Mouse (Mus musculus): ENCODE measurements around the gene Zfp566.
A peak's percentile ranks its signal among the peaks of the same experiment; 100 is the strongest.

Gene Zfp566

GRCm38 (mm10) chr7:30090092-30090969 is at the start of gene Zfp566, which contains the start of gene Gm26920:
Gene Zfp566, minus strand, starts transcription at chr7:30090527.
Gene Gm26920, minus strand, starts transcription at chr7:30090410.
- DNase-seq (ENCODE audit: low read depth): peak; percentile 99

- DNase-seq (ENCODE audit: low read depth): no peak
Measured at GRCm38 (mm10) chr7:30136826-30137225, 46.5 kb upstream of the Zfp566 start.

DNA sequence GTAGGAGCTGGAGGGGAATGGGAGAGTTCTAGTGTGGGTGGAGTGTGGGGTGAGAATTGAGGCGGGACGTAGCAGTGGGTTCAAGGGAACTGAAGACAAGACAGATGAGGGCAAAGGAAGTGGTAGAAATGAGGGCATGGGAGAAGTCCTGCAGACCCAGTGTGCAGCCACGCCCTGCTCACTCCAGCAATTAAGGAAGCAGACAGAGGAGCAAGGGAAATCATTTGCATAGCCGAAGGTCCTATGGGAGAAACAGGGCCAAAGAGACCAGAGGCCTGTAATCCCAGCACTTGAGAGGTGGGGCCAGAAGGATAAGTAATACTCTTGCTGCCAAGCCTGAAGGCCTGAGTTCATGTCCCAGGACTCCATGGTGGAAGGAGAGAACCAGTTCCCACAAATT is 42.1 kb upstream of the Zfp566 start:
- no peak for DNase-seq (ENCODE audit: low read depth)

DNA sequence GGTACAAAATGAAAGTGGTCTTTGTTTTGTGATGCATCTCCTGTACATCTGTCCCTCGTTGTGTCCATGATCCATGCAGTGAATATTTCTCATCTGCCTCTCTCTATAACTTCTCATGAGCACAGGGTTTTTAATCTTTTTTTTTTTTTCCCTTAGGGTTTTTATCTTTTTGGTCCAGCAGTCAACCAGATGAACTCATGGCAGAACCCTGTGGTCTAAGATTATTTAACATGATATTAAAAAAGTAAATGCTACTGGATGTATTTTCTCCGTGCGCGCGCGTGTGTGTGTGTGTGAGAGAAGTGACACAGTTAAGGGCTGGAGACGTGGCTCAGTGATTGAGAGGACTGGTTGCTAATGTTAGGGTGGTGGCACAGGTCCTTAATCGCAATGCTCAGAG is 39.6 kb upstream of the Zfp566 start:
- DNase-seq (ENCODE audit: low read depth): no peak

- DNase-seq (ENCODE audit: low read depth): peak; percentile 52
Measured at GRCm38 (mm10) chr7:30122188-30122530, 31.8 kb upstream of the Zfp566 start.

- DNase-seq (ENCODE audit: low read depth): peak; percentile 82
Measured at GRCm38 (mm10) chr7:30121308-30122187, 31.2 kb upstream of the Zfp566 start, which contains the start of gene Zfp382. Gene Zfp382, plus strand, starts transcription at chr7:30121942.

DNA sequence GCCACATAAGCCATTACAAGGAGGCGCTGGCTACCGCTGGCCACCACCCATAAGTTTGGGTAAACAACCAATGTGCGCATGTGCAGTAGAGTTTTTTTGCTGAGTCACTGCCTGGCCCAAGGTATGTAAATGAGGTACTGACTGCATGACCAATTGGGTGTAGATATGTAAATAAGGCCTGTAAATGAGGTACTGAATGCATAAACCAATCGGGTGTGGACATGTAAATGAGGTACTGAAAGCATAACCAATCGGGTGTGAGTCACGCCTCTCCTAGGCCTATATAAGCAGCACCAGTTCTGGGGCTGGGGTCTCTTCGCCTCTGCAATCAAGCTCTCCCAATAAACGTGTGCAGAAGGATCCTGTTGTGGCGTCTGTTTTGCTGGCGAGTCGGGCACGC is 27.6 kb upstream of the Zfp566 start:
- peak; percentile 54 for DNase-seq (ENCODE audit: low read depth)

DNA sequence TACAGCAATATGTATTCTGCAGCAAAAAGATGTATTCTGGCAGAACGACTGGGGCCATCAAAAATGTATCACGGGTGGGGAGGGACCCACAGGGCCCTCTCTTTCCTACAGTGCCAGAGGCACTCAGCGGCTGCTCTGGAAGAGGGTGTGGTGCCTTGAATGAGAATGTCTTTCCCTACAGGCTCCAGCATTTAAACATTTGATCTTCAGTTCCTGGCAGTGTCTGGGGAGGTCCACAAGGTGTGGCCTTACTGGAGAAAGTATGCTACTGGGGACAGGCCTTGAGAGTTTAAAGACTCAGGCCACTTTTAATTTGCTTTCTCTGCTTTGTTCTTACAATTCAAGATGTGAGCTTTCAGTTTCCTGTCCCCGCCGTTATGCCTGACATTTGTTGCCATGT is 25.7 kb upstream of the Zfp566 start:
- DNase-seq (ENCODE audit: low read depth): no peak

- DNase-seq (ENCODE audit: low read depth): no peak
Measured at GRCm38 (mm10) chr7:30099297-30099696, 9.0 kb upstream of the Zfp566 start.

GRCm38 (mm10) chr7:30095551-30096125 is 5.3 kb upstream of the Zfp566 start:
- DNase-seq (ENCODE audit: low read depth): peak; percentile 43

DNA sequence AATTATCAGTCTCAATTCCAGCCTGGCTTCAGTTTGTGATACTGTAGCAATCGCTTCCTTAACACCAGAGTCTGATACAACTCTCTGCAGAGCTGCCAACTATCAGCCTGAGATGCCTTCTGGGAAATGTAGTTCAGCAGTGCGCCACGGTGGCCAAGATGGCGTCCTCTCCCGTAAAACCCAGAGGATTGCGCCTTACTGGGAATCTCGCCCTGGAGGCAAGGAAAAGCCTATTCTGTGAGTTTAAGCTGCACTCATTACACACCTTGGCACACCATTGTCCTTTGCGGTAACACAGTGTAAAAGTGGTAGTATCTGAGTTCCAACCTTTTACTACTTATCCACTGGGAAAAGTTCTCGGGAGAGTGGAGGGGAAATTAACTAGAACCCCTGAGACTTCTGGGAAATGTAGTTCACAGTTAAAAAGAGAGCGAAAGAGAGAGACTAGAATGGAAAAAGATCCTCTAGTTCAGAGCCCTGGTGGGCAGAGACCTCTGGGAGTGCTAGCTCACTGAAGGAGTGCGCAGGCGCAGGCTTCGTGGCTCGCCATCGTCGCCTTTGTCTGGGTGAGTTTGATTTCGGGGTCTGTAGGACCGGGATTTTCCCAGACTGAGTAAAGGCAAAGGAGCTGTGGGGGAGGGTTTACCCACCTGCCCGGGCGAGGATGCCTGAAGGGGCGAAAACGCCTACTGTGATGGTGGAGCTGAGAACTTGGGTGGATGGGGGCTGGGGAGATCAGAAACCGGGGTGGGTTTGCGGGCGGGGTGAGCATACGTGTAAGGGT is 4.5 kb upstream of the Zfp566 start, which contains the start of gene Zfp260:
Zfp260 (plus strand) TSS at position 132 of the 784 bp plus-strand sequence.
- DNase-seq (ENCODE audit: low read depth): peak; percentile 97

- DNase-seq (ENCODE audit: low read depth): no peak
Measured at GRCm38 (mm10) chr7:30093918-30094415, 3.6 kb upstream of the Zfp566 start.

DNA sequence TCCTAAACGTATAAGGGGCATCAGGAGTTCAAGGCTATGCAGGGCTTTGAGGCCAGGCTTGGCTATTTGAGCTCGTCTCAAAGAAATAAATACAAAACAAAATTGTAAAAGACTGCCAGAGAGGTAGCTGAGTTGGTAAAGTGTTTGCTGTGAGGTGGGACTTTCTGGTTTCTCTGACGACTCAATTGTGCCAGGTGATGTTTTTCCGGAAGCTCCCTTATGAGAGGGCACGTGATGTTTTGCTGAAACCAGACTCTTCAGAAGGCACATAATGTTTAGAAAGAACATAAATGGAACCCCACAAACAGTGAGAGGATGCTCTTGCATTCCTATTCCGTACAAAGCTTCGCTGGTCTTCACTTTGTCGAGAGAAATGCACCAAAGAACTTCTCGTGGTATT is 2.3 kb upstream of the Zfp566 start:
- no peak for DNase-seq (ENCODE audit: low read depth)

GRCm38 (mm10) chr7:30090970-30091585 is 751 bp upstream of the Zfp566 start:
- peak; percentile 84 for DNase-seq (ENCODE audit: low read depth)

- no peak for DNase-seq (ENCODE audit: low read depth)
Measured at GRCm38 (mm10) chr7:30089405-30089804, 922 bp downstream of the Zfp566 start.

DNA sequence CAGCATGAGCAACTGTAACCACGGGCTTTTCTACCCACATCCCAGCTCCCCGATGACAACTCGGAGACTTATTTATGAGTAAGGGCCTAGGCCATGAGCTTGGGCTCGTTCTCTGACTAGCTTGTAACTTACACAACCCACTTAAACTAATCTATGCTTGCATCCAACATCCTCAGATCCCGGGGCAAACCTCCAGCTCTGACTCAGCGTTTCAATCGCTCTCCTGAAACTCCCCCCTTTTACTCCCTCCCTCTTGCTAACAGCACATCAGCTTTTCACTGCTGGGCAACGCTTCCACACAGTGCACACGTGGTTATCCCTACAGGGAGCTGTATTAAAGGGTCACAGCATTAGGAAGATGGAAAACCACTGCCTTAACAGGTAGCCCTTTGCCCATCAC is 3.8 kb downstream of the Zfp566 start:
- DNase-seq (ENCODE audit: low read depth): peak; percentile 76

DNA sequence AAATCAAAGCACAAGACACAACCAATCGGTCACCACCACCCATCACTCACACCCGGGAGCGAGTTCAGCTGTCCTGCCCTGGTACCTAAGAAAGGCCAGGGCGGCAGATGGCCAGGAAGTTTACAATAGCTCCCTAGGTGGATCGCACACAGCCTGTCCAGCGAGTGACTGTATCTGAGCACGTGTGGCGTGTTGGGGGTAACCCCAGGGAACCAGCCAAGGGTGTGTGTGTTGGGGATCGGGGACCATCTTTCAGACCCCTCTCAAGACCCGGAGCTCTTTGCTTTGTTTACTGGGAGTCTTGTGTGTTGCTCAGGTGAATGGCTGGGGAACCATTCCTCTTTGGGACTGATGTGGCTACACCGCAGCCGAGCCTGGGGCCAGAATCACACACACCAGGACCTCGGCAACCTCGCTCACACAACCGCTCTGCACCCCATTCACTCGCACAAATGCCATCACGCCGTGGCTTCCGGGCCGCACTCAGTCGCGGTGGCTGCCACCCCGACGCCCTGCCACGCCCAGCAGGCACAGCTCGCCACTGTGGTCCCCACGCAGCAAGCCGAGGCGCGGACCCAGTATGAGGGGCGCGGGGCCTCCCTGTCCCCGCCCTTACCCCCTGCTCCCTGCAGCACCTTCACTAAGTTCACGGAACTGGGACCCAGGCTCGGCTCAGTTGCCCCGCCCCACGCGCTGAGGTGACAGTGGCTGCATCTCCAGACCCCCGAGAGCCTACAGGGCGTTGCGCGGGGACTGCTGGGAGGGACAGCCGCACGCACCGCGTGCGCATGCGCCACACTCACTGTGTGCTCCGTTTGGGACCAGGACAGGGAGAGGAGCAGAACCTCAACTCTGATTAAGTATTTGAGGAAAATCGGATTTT is 17.9 kb downstream of the Zfp566 start, which contains the start of gene Zfp82:
Zfp82 (minus strand) TSS at position 755 of the 883 bp plus-strand sequence.
- DNase-seq (ENCODE audit: low read depth): peak; percentile 71

DNA sequence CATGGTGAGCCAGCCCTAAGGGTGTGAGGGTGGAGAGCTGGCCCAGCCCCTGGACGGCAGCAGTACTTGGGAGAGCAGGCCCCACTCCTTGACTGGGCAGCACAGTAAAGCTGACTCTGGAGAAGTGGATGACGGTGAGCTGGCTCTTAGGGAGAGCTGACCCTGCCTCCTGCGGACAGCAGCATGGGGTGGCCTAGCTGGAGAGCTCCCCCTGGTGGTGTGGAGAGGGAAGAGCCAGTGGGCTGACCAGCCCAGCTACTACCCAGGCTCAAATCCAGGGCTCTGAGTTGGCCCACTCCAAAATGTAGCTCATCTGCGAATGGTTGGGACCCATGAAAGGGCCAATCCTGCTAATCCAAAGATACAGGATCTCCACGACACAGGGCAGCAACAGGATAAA is 25.7 kb downstream of the Zfp566 start:
- no peak for DNase-seq (ENCODE audit: low read depth)

DNA sequence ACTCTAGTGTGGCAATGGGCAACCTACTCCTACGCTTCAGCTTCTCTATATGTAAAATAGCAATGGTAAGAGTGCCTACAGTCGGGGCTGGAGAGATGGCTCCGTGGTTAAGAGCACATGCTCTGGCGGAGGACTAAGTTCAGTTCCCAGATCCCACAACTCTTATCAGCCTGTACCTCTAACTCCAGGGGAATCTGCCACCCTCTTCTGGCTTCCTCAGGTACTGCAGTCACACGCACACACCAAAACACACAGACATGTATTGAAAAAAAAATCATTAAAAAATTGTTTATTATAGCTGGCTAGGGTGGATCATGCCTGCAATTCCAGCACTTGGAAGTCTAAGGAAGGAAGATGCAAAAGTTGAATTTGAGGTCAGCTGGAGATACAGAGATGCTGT is 27.8 kb downstream of the Zfp566 start:
- DNase-seq (ENCODE audit: low read depth): peak; percentile 55

- DNase-seq (ENCODE audit: low read depth): no peak
Measured at GRCm38 (mm10) chr7:30060341-30060740, 30.0 kb downstream of the Zfp566 start.

All from 416B (cell line).